Mouse (Mus musculus): ENCODE measurements around the gene Prdx4. TPM values are rescaled to one million over a fixed set of nuclear protein-coding genes. Genes with fewer than 3 reads are reported as not detected.

Prdx4 gene
- polyA plus RNA-seq, 1 experiment from 2014 or later, result 302 TPM

Other genes starting within 250 kb of the Prdx4 start
- not detected in 2 replicates for gene Magea2, start 247.1 kb downstream of the Prdx4 start, polyA plus RNA-seq (2016; fragmentation: Nextera tagmentation; extraction: Ambion mirVana)
- gene Cldn34b2, start 212.3 kb downstream of the Prdx4 start, polyA plus RNA-seq (2016; fragmentation: Nextera tagmentation; extraction: Ambion mirVana), result not detected in 2 replicates
- 76.2 and 81.1 TPM in 2 replicates for gene Sat1, start 124.3 kb downstream of the Prdx4 start, polyA plus RNA-seq (2016; fragmentation: Nextera tagmentation; extraction: Ambion mirVana)
- gene Acot9, start 78.3 kb downstream of the Prdx4 start, polyA plus RNA-seq (2016; fragmentation: Nextera tagmentation; extraction: Ambion mirVana), result 19.6 and 20.0 TPM in 2 replicates

Measured in midbrain, embryonic 10.5 days (tissue).